Mouse (Mus musculus) lung, postnatal 0 days (tissue): Measurements from ENCODE around the gene Dgkq.

Source experiments
- CTCF ChIP-seq: IDR thresholded peaks from 2 replicates; pipeline ENCODE4 v1.5.1; 2016; ENCODE audit warnings: antibody characterized with exemption, mild to moderate bottlenecking
- EP300 ChIP-seq: IDR thresholded peaks from 2 replicates; pipeline ENCODE4 v1.6.1; 2016; ENCODE audit warnings: antibody characterized with exemption, mild to moderate bottlenecking, control low read depth

DNA sequence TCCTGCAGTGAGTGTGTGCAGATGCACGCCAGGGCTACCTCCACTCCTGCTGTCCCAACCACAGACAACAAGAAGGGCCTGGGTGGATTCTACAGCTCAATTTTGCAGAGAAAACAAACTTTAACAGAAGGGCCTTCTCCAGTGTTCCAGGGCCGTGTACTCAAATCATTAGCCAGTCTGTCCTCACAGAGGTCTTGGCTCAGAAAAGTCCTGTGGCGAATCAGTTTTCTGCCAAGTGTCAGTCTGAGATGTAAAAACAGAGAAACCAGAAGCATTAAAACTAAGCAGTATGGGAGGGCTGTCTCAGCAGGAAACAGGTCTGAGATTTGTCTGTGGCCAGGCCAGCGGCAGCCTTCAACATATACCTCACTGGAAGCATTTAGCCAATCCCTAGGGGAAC, 48.6 kb upstream of the Dgkq start:
- TF ChIP-seq CTCF, result no peak
- TF ChIP-seq EP300, result no peak
